In genomic region chrX:162413124-162413523, GRCm38 (mm10) we compare ENCODE assay signal across 14 mouse cellular contexts.
"Had no signal": no experiment of that assay in that cellular context is flagged by ENCODE, and none has a peak within 500 bp of the region (broad histone marks: within the 10 kb centered on the region; RNA-seq: fewer than 3 reads in every experiment).

No protein-coding gene starts in this region.

- DNase-seq: gastrocnemius, postnatal 14 days; gastrocnemius, postnatal 36 days; heart, adult 11 months; heart, adult 2 months; heart, postnatal 14 days; heart, postnatal 36 days; kidney, adult 11 months; kidney, adult 2 months; kidney, adult 9 months; kidney, postnatal 14 days; kidney, postnatal 36 days; layer of hippocampus, adult 9-11 months; layer of hippocampus, postnatal 36 days; left cerebral cortex, postnatal 4 days had no signal
